Mouse (Mus musculus) forebrain, embryonic 11.5 days (tissue): ENCODE data around the gene Gm11027. TPM values are rescaled to one million over a fixed set of nuclear protein-coding genes. Genes with fewer than 3 reads are reported as not detected.

ENCODE experiments used
- ATAC-seq: fragments of 200-750 bp; cut with Nextera tagmentation; replicated peaks from 2 replicates; pipeline ENCODE4 v1.8.0; 2017; ENCODE audit warnings: moderate TSS enrichment; ENCODE audit not compliant: low FRiP score
- DNase-seq: peaks from one replicate; pipeline ENCODE4 v3.0.0-alpha.2; 2017; ENCODE audit warnings: low spot score
- H3K27ac ChIP-seq: fragments of 300-500 bp; sonication (generic); 2 replicates; pipeline ENCODE4 v1.5.1; 2014; ENCODE audit warnings: low read depth, low read length
- H3K27me3 ChIP-seq: fragments of 300-500 bp; sonication (generic); 2 replicates; pipeline ENCODE4 v1.6.1; 2014; ENCODE audit warnings: mild to moderate bottlenecking, low read length, mixed read lengths; ENCODE audit not compliant: control insufficient read depth, insufficient read depth
- H3K36me3 ChIP-seq: fragments of 300-500 bp; sonication (generic); 2 replicates; pipeline ENCODE4 v1.6.1; 2014; ENCODE audit warnings: mild to moderate bottlenecking, low read length, moderate library complexity, mixed read lengths; ENCODE audit not compliant: control insufficient read depth, insufficient read depth
- H3K4me1 ChIP-seq: fragments of 300-500 bp; sonication (generic); replicated peaks from 2 replicates; pipeline ENCODE4 v1.6.1; 2014; ENCODE audit warnings: low read length, mixed read lengths; ENCODE audit not compliant: control insufficient read depth, insufficient read depth
- H3K4me2 ChIP-seq: fragments of 300-500 bp; sonication (generic); 2 replicates; pipeline ENCODE4 v1.6.1; 2014; ENCODE audit warnings: low read depth, mild to moderate bottlenecking, low read length, moderate library complexity, mixed read lengths; ENCODE audit not compliant: severe bottlenecking
- H3K4me3 ChIP-seq: fragments of 300-500 bp; sonication (generic); 2 replicates; pipeline ENCODE4 v1.5.1; 2014; ENCODE audit warnings: low read depth, low read length
- H3K9ac ChIP-seq: fragments of 300-500 bp; sonication (generic); 2 replicates; pipeline ENCODE4 v1.6.1; 2014; ENCODE audit warnings: low read length
- H3K9me3 ChIP-seq: fragments of 300-500 bp; sonication (generic); 2 replicates; pipeline ENCODE4 v1.6.1; 2016; ENCODE audit warnings: low read length, mixed read lengths; ENCODE audit not compliant: control insufficient read depth
- WGBS: fragments of 180-500 bp; shearing (Covaris S2); extraction: QIAGEN DNeasy Blood & Tissue Kit; methylation state at CpG from one replicate; pipeline ENCODE4 v1.1.7; 2014; 5-methylcytosine and 5-hydroxymethylcytosine counted together
- polyA plus RNA-seq: library from polyadenylated mRNA; unstranded; fragments of >200 nt; fragmentation: Nextera tagmentation; extraction: Ambion mirVana; gene quantifications from 2 replicates; pipeline ENCODE4 v1.2.1, GENCODE M21; 2014

The Gm11027 gene
- polyA plus RNA-seq, 1 experiment from 2014 or later: not detected

DNA sequence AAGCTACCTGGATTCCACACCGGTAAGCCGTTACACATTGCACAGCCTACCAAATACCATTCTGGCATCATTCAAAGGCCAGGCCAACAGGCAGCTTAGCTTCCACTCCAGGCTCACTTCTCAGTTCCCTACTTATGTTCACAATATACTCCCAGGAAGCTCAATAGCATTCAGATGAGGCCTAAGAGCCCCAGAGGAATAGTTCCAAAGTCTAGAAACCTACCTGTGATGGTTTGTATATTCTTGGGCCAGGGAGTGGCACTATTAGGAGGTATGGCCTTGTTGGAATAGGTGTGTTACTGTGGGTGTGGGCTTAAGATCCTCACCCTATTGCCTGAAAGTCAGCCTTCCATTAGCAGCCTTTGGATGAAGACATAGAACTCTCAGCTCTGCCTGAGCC, 4.1 kb upstream of the Gm11027 start:
- H3K27me3 ChIP-seq: no peaks in the 10 kb centered on the region
- no peak overlapping the region for H3K4me3 ChIP-seq
- H3K9ac ChIP-seq: no peak overlapping the region
- H3K9me3 ChIP-seq: no peaks in the 10 kb centered on the region
- ATAC-seq (no peak), DNase-seq (no peak)
- no peak overlapping the region for H3K4me2 ChIP-seq
- no peak overlapping the region for H3K27ac ChIP-seq
- no peaks in the 10 kb centered on the region for H3K4me1 ChIP-seq
- 96% methylated on average over 2 of the region's 2 CpGs for WGBS
- H3K36me3 ChIP-seq: no peaks in the 10 kb centered on the region

DNA sequence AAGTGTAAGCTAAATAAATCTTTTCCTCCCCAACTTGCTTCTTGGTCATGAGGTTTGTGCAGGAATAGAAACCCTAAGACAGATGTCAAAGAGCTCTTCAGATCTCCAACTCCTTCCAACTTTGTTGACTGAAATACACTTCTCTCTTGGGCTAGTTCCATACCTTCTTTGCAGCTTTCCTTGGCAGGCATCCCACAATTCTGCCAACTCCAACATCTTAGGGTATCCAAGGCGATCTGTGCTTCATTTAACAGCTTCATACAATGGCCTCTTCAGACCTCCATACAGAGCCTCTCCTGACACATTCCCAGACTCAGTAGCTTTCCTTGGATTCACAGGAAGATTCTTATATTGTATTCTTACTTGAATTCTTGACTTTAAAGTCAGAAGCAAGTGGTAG, 1.5 kb upstream of the Gm11027 start:
- H3K27me3 ChIP-seq: no peaks in the 10 kb centered on the region
- no peaks in the 10 kb centered on the region for H3K9me3 ChIP-seq
- H3K4me3 ChIP-seq: no peak overlapping the region
- DNase-seq (no peak), ATAC-seq (no peak)
- no peaks in the 10 kb centered on the region for H3K4me1 ChIP-seq
- no peaks in the 10 kb centered on the region for H3K36me3 ChIP-seq
- no peak overlapping the region for H3K4me2 ChIP-seq
- 76% methylated on average over 1 of the region's 1 CpGs for WGBS
- no peak overlapping the region for H3K9ac ChIP-seq
- no peak overlapping the region for H3K27ac ChIP-seq

DNA sequence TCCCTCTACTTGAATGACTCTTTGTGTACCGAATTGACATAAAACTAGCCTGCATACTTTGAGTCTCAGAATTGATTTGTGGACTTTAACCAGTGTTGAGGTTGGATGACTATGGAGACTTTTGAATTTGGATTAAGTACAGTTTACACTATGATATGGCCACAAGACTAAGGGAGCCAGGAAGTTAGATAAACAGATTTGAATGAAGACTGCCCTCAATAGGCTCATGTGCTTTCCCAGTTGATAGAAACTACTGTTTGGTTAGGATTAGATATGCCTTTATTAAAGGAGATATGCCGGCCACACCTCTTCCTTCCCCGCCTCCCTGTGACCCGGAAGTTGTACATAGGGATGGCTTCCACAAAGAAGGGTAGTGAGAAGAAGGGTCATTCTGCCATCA, 445 bp downstream of the Gm11027 start:
- Histone ChIP-seq H3K27ac (no peak overlapping the region), H3K4me1 (no peaks in the 10 kb centered on the region), H3K4me2 (no peak overlapping the region), H3K36me3 (no peaks in the 10 kb centered on the region), H3K27me3 (no peaks in the 10 kb centered on the region), H3K4me3 (no peak overlapping the region), H3K9me3 (no peaks in the 10 kb centered on the region), H3K9ac (no peak overlapping the region)
- DNase-seq: no peak
- 89% methylated on average over 4 of the region's 4 CpGs for WGBS
- no peak for ATAC-seq

DNA sequence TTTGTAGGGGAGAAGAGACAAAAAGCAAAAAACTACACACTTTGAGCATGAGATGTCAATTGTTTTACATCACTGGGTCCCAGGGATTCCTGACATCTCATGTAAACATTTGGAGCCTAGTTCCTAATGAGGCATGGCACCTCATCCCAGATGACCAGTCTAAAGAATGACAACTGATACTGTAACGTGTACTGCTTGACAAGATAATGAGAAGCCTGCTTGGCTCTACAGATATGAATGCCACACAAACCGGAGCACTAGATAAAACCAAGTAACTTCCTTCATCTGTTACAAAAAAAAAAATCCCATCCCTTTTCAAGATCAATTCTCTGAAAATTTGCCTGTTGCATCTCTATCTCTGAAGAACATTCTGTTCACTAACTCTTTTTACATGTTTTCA, 1.8 kb downstream of the Gm11027 start:
- Histone ChIP-seq H3K36me3 (no peaks in the 10 kb centered on the region), H3K4me1 (no peaks in the 10 kb centered on the region; the same call in 1 of the 2 replicates), H3K27ac (no peak overlapping the region), H3K27me3 (no peaks in the 10 kb centered on the region), H3K4me2 (no peak overlapping the region), H3K4me3 (no peak overlapping the region), H3K9ac (no peak overlapping the region), H3K9me3 (no peaks in the 10 kb centered on the region)
- ATAC-seq: no peak
- DNase-seq: no peak
- WGBS: 81% methylated on average over 2 of the region's 2 CpGs

DNA sequence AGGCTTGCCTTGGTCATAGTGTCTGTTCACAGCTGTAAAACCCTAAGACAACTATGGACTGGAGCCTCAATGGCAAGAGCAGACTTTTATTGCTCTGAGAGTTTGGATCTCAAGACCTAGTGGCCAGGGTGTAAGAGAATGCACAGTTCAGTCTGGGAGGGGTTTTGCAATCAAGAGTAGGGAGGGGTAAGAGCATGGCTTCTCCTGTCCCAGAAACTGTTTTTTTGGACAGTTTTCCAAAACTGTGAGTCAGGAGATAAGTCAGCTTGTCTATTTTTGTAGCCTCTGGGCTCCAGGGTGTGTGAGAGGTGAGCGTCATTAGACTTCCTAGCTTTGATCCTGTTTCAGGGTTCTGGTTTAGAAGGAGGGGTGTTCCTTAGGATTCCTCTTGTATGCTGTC, 3.4 kb downstream of the Gm11027 start:
- Histone ChIP-seq H3K4me3 (no peak overlapping the region), H3K27ac (no peak overlapping the region), H3K9ac (no peak overlapping the region), H3K4me1 (peaks cover 2% of the 10 kb centered on the region; the same call in 1 of the 2 replicates), H3K4me2 (no peak overlapping the region), H3K27me3 (no peaks in the 10 kb centered on the region), H3K9me3 (no peaks in the 10 kb centered on the region), H3K36me3 (no peaks in the 10 kb centered on the region)
- DNase-seq (no peak), ATAC-seq (no peak)
- 93% methylated on average over 1 of the region's 1 CpGs for WGBS

DNA sequence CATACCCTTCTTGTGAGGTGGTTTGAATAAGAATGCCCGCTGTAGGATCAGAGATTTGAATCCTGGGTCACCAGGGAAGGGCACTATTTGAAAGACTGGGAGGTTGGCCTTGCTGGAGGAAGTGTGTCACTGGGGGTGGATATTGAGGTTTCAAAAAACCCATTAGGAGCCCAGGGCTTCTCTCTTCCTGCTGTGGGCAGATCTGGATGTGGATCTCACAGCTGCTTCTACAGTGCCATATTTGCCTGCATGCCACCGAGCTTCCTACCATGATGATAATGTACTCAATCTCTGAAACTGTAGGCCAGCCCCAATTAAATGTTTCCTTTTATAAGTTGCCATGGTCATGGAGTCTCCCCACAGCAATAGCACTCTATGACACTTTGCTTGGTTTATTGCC, 4.0 kb downstream of the Gm11027 start:
- Histone ChIP-seq H3K36me3 (no peaks in the 10 kb centered on the region), H3K27me3 (no peaks in the 10 kb centered on the region), H3K9ac (no peak overlapping the region), H3K4me2 (no peak overlapping the region), H3K9me3 (no peaks in the 10 kb centered on the region), H3K27ac (no peak overlapping the region), H3K4me1 (peaks cover 2% of the 10 kb centered on the region; the same call in 1 of the 2 replicates), H3K4me3 (no peak overlapping the region)
- ATAC-seq: no peak
- WGBS: 92% methylated on average over 2 of the region's 2 CpGs
- DNase-seq: no peak

DNA sequence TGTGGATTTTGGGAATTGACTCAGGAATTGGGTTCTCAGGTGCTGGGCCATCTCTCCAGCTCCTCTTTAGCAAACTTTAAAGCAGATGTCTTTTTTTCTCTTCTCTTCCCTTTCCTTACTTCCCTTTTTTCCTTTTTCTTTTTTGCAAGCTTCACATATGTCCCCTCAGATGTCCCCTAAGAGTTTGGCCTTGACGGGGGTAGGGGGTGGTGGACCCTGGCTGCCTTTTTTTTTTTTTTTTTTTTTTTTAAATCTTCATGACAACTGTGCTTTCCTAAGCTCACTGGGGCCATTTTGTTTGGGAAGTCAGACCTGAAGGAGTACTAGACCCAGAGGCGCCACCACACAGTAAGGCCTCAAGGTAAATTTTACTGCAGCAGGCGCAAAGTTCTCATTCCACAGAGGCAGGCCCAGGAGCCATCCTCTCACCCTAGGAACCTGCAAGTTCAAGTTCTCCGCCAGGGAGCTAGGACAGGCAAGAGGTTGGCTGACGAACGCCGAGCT, 5.0 kb downstream of the Gm11027 start:
- ATAC-seq: no peak
- Histone ChIP-seq H3K4me2 (peak overlapping the region; percentile 98), H3K9me3 (no peaks in the 10 kb centered on the region), H3K27me3 (no peaks in the 10 kb centered on the region), H3K4me1 (peaks cover 2% of the 10 kb centered on the region; the same call in 1 of the 2 replicates), H3K9ac (peak overlapping the region; percentile 96), H3K4me3 (peak overlapping the region; percentile 96), H3K27ac (peak overlapping the region; percentile 91), H3K36me3 (no peaks in the 10 kb centered on the region)
- DNase-seq: no peak
- 3% methylated on average over 7 of the region's 7 CpGs for WGBS

DNA sequence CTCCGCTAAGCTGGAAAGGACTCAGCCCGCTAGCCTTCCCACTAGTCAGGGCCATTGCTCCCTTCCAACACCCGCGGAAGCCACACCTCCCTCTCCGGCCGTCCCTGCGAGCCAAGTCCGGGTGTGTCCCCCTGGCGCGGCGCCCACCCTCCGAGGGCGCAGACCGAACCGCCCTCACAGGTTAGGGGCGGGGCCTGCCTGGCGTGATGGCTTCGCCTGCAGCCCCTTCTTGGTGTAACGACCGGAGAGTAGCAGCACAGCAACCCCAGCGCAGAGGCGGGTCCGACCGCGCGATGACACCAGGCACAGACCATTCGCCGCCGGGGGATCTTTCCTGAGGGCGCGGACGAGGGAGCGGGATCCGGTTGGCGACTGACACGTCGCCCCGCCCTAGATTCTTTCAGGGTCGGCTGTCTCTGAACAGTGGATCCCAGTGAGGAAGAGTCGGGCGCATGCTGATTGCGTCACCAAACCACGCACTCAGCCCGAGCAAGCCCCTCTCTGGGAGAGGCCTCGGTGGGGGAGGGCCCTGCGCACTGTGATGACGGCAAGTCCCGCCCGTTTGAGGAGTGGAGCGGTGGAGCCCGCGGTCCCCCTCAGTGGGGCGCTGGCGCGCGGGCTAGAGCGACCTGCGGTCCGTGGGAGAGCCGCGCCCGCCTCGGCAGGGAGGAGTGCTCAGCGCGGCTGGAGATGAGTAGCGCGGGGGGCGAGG, 5.6 kb downstream of the Gm11027 start, which contains the start of gene Esyt2:
TSS of gene Esyt2 (plus strand) at position 544 of the 712 bp plus-strand sequence.
- DNase-seq (peak; percentile 100), ATAC-seq (peak; percentile 97)
- Histone ChIP-seq H3K4me2 (peak within 1 kb of the TSS; percentile 98), H3K27me3 (no peaks in the 10 kb centered on the region), H3K27ac (peak within 1 kb of the TSS; percentile 91), H3K36me3 (no peaks in the 10 kb centered on the region), H3K4me3 (peak within 1 kb of the TSS; percentile 96), H3K4me1 (peaks cover 2% of the 10 kb centered on the region; the same call in 1 of the 2 replicates), H3K9me3 (no peaks in the 10 kb centered on the region), H3K9ac (peak within 1 kb of the TSS; percentile 96)
- under 1% methylated on average over 62 of the region's 68 CpGs for WGBS
